Mouse (Mus musculus) MEL (cell line): ENCODE measurements around the gene Aff4. TPM values are rescaled to one million over a fixed set of nuclear protein-coding genes. Genes with fewer than 3 reads are reported as not detected.
"Not testable (repeated sequence)": the region's sequence is repeated elsewhere in the genome, so short reads cannot be mapped to it uniquely, and the experiment has no call there.

Experiments used
- DNase-seq: peaks from one replicate; pipeline ENCODE4 v3.0.0; 2011; ENCODE audit warnings: low read depth, low spot score
- H3K27ac ChIP-seq: 2 replicates; pipeline ENCODE4 v1.5.1; 2012; ENCODE audit warnings: low read depth, mild to moderate bottlenecking, control low read depth, low read length, moderate library complexity; ENCODE audit not compliant: control insufficient read depth
- H3K27me3 ChIP-seq, 2 experiments: fragments of 150-350 bp in 1 of 2; sonication (generic) in 1 of 2; 2 replicates each; pipeline ENCODE4 v1.6.1; 2012; ENCODE audit warnings: low read length in 2 of 2, mild to moderate bottlenecking in 2 of 2, improper control_type of control experiment in 1 of 2, moderate library complexity in 1 of 2; ENCODE audit not compliant: insufficient read depth in 2 of 2, control insufficient read depth in 1 of 2
- H3K36me3 ChIP-seq, 2 experiments: 2 replicates each; pipeline ENCODE4 v1.6.1; 2012 to 2014; ENCODE audit warnings: low read length in 2 of 2, improper control_type of control experiment in 1 of 2, inconsistent platforms in 1 of 2, mild to moderate bottlenecking in 1 of 2; ENCODE audit not compliant: insufficient read depth in 2 of 2, control insufficient read depth in 1 of 2
- H3K4me1 ChIP-seq, 2 experiments: fragments of 150-350 bp in 1 of 2; sonication (generic) in 1 of 2; 2 replicates each; pipeline ENCODE4 v1.6.1; 2012; ENCODE audit warnings: low read length in 2 of 2, improper control_type of control experiment in 1 of 2, mild to moderate bottlenecking in 1 of 2; ENCODE audit not compliant: insufficient read depth in 2 of 2, control insufficient read depth in 1 of 2
- H3K4me3 ChIP-seq, 2 experiments: fragments of 150-350 bp in 1 of 2; sonication (generic) in 1 of 2; 2 replicates each; pipeline ENCODE4 v1.5.1; 2012; ENCODE audit warnings: low read depth in 2 of 2, low read length in 2 of 2, mild to moderate bottlenecking in 2 of 2, moderate library complexity in 2 of 2, control low read depth in 1 of 2, improper control_type of control experiment in 1 of 2; ENCODE audit not compliant: control insufficient read depth in 1 of 2, insufficient read depth in 1 of 2
- H3K79me2 ChIP-seq: 2 replicates; pipeline ENCODE4 v1.6.1; 2012; ENCODE audit warnings: mild to moderate bottlenecking, low read length, moderate library complexity; ENCODE audit not compliant: control insufficient read depth, poor library complexity, insufficient read depth
- H3K9ac ChIP-seq: 2 replicates; pipeline ENCODE4 v1.6.1; 2012; ENCODE audit warnings: low read depth, mild to moderate bottlenecking, control low read depth, low read length, moderate library complexity; ENCODE audit not compliant: control insufficient read depth, poor library complexity, severe bottlenecking
- H3K9me3 ChIP-seq: fragments of 150-350 bp; sonication (generic); replicated peaks from 2 replicates; pipeline ENCODE4 v1.6.1; 2012; ENCODE audit warnings: mild to moderate bottlenecking, low read length, improper control_type of control experiment, moderate library complexity; ENCODE audit not compliant: insufficient read depth
- BHLHE40 ChIP-seq: IDR thresholded peaks from 2 replicates; pipeline ENCODE4 v1.6.1; 2012; ENCODE audit warnings: low read depth, mild to moderate bottlenecking, inconsistent platforms, low read length, improper control_type of control experiment, borderline replicate concordance
- CHD1 ChIP-seq: IDR thresholded peaks from 2 replicates; pipeline ENCODE4 v1.6.1; 2012; ENCODE audit warnings: low read depth, mild to moderate bottlenecking, inconsistent platforms, low read length, improper control_type of control experiment
- E2F4 ChIP-seq: IDR thresholded peaks from 2 replicates; pipeline ENCODE4 v1.6.1; 2011; ENCODE audit warnings: low read depth, low read length, improper control_type of control experiment, borderline replicate concordance
- ELF1 ChIP-seq: IDR thresholded peaks from 2 replicates; pipeline ENCODE4 v1.6.1; 2014; ENCODE audit warnings: low read depth, mild to moderate bottlenecking, inconsistent platforms, low read length, improper control_type of control experiment, moderate library complexity
- EP300 ChIP-seq, 2 experiments: IDR thresholded peaks; 2 replicates each; pipeline ENCODE4 v1.6.1; 2011; ENCODE audit warnings: improper control_type of control experiment in 2 of 2, low read length in 2 of 2, low read depth in 1 of 2, mild to moderate bottlenecking in 1 of 2
- ETS1 ChIP-seq: IDR thresholded peaks from 2 replicates; pipeline ENCODE4 v1.6.1; 2012; ENCODE audit warnings: low read depth, mild to moderate bottlenecking, inconsistent platforms, low read length, improper control_type of control experiment, moderate library complexity
- GATA1 ChIP-seq: IDR thresholded peaks from 2 replicates; pipeline ENCODE4 v1.6.1; 2011; ENCODE audit warnings: low read depth, low read length, improper control_type of control experiment
- HCFC1 ChIP-seq: IDR thresholded peaks from 2 replicates; pipeline ENCODE4 v1.6.1; 2012; ENCODE audit warnings: low read depth, mild to moderate bottlenecking, inconsistent platforms, low read length, improper control_type of control experiment, moderate library complexity
- MAX ChIP-seq: IDR thresholded peaks from 2 replicates; pipeline ENCODE4 v1.6.1; 2011; ENCODE audit warnings: low read length, improper control_type of control experiment
- MXI1 ChIP-seq: IDR thresholded peaks from 2 replicates; pipeline ENCODE4 v1.6.1; 2011; ENCODE audit warnings: mild to moderate bottlenecking, low read depth, low read length, improper control_type of control experiment
- MYC ChIP-seq: IDR thresholded peaks from 2 replicates; pipeline ENCODE4 v1.6.1; 2011; ENCODE audit warnings: low read depth, mild to moderate bottlenecking, low read length, improper control_type of control experiment, moderate library complexity
- NELFE ChIP-seq: IDR thresholded peaks from 2 replicates; pipeline ENCODE4 v1.6.1; 2011; ENCODE audit warnings: low read depth, low read length, improper control_type of control experiment
- NRF1 ChIP-seq: IDR thresholded peaks from 2 replicates; pipeline ENCODE4 v1.6.1; 2014; ENCODE audit warnings: low read depth, mild to moderate bottlenecking, inconsistent platforms, low read length, improper control_type of control experiment, moderate library complexity; ENCODE audit not compliant: poor library complexity, insufficient read depth, severe bottlenecking
- POLR2A ChIP-seq, 2 experiments: IDR thresholded peaks; 2 replicates each; pipeline ENCODE4 v1.6.1; 2011 to 2012; ENCODE audit warnings: low read length in 2 of 2, mild to moderate bottlenecking in 2 of 2, control low read depth in 1 of 2, improper control_type of control experiment in 1 of 2, low read depth in 1 of 2, moderate library complexity in 1 of 2; ENCODE audit not compliant: control insufficient read depth in 1 of 2, insufficient read depth in 1 of 2, poor library complexity in 1 of 2
- POLR2AphosphoS2 ChIP-seq: IDR thresholded peaks from 2 replicates; pipeline ENCODE4 v1.6.1; 2011; ENCODE audit warnings: low read length, improper control_type of control experiment
- RCOR1 ChIP-seq: IDR thresholded peaks from 2 replicates; pipeline ENCODE4 v1.6.1; 2012; ENCODE audit warnings: low read depth, mild to moderate bottlenecking, inconsistent platforms, low read length, improper control_type of control experiment
- SIN3A ChIP-seq: IDR thresholded peaks from 2 replicates; pipeline ENCODE4 v1.6.1; 2012; ENCODE audit warnings: low read length, improper control_type of control experiment, inconsistent platforms
- TBP ChIP-seq: IDR thresholded peaks from 2 replicates; pipeline ENCODE4 v1.8.0; 2011; ENCODE audit warnings: low read depth, low read length, improper control_type of control experiment
- TCF12 ChIP-seq: IDR thresholded peaks from 2 replicates; pipeline ENCODE4 v1.6.1; 2014; ENCODE audit warnings: low read depth, mild to moderate bottlenecking, inconsistent platforms, low read length, improper control_type of control experiment, moderate library complexity
- USF1 ChIP-seq: IDR thresholded peaks from 2 replicates; pipeline ENCODE4 v1.6.1; 2014; ENCODE audit warnings: low read depth, mild to moderate bottlenecking, inconsistent platforms, low read length, improper control_type of control experiment, moderate library complexity
- USF2 ChIP-seq, 2 experiments: IDR thresholded peaks; 2 replicates each; pipeline ENCODE4 v1.6.1; 2011 to 2012; ENCODE audit warnings: improper control_type of control experiment in 2 of 2, low read length in 2 of 2, borderline replicate concordance in 1 of 2, inconsistent platforms in 1 of 2, low read depth in 1 of 2, mild to moderate bottlenecking in 1 of 2; ENCODE audit not compliant: insufficient read depth in 1 of 2
- ZMIZ1 ChIP-seq: IDR thresholded peaks from 2 replicates; pipeline ENCODE4 v1.6.1; 2012; ENCODE audit warnings: low read depth, mild to moderate bottlenecking, inconsistent platforms, low read length, improper control_type of control experiment, moderate library complexity
- ZNF384 ChIP-seq: IDR thresholded peaks from 2 replicates; pipeline ENCODE4 v1.6.1; 2012; ENCODE audit warnings: low read depth, mild to moderate bottlenecking, inconsistent platforms, low read length, improper control_type of control experiment
- polyA plus RNA-seq, 2 experiments: library from polyadenylated mRNA; stranded (reverse) in 1 of 2; unstranded in 1 of 2; fragments of >175 nt in 1 of 2; fragments of >200 nt in 1 of 2; gene quantifications; 2 replicates each; pipeline versions ENCODE4 v1.2.1 to v1.2.4; 2012; ENCODE audit warnings: low replicate concordance in 2 of 2, low read depth in 1 of 2; ENCODE audit not compliant: insufficient read length in 2 of 2, insufficient read depth in 1 of 2, missing spikeins in 1 of 2
- total RNA-seq: library from RNA; depleted of rRNA; stranded (reverse); fragments of 300-350 nt; gene quantifications from 2 replicates; pipeline ENCODE4 v1.2.3, GENCODE M21; 2012

Gene Aff4
- total and polyA plus RNA-seq, 3 experiments: 29.0 to 268 (median 47.7) TPM

DNA sequence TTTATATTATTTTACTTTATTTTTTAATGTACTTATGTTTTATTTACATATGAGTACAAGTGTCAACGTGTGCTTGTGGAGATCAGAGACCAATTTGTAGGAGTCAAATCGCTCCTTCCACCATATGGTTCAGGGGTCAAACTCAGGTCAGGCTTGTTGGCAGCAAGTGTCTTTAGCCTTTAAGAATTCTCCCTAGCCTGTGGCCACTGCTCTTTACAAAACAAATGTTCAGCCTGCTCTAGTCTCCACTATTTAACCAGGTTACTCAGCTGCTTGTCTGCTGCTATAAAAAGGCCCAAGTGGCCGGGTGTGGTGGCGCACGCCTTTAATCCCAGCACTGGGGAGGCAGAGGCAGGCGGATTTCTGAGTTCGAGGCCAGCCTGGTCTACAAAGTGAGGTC is 32.6 kb upstream of the Aff4 start:
- Histone ChIP-seq H3K36me3 (peaks cover 0 to 24% of the 10 kb centered on the region in 2 experiments; a peak in 2 of 4 replicates), H3K79me2 (no peaks in the 10 kb centered on the region), H3K9me3 (no peaks in the 10 kb centered on the region), H3K27me3 (no peaks in the 10 kb centered on the region), H3K4me3 (no peak overlapping the region), H3K4me1 (peaks cover 17 to 24% of the 10 kb centered on the region in 2 experiments), H3K27ac (no peak overlapping the region), H3K9ac (no peak overlapping the region)
- TF ChIP-seq MYC (no peak), NELFE (no peak), NRF1 (no peak), ELF1 (no peak)
- DNase-seq: no peak

GRCm38 (mm10) chr11:53318568-53318967 is 32.1 kb upstream of the Aff4 start:
- not testable (repeated sequence) for H3K4me3 ChIP-seq, H3K27me3 ChIP-seq, H3K9ac ChIP-seq, H3K27ac ChIP-seq, H3K79me2 ChIP-seq, H3K9me3 ChIP-seq, DNase-seq
- peaks cover 17 to 21% of the 10 kb centered on the region in 2 experiments for H3K4me1 ChIP-seq
- peaks cover 0 to 21% of the 10 kb centered on the region in 2 experiments; a peak in 2 of 4 replicates for H3K36me3 ChIP-seq
- TF ChIP-seq ZNF384: peak; percentile 69
- 0 out of 2 replicates have a peak, but pooled peaks have one; percentile 35 for TF ChIP-seq TBP

- peak in 1 of 2 experiments; percentile 72; a peak in 1 of 4 replicates for TF ChIP-seq USF2 (IDR thresholded peaks at IDR 0.05; ENCODE audit: borderline replicate concordance in 1 of 2, insufficient read depth in 1 of 2, low read depth in 1 of 2, low read length in 2 of 2)
- TF ChIP-seq SIN3A: peak; percentile 72; the same call in 1 of the 2 replicates
- TF ChIP-seq NELFE: peak; percentile 76
- TF ChIP-seq E2F4: 0 out of 2 replicates have a peak, but pooled peaks have one; percentile 52
- peak; percentile 89 for TF ChIP-seq USF1
- peak; percentile 44; the same call in 1 of the 2 replicates for TF ChIP-seq RCOR1
- TF ChIP-seq ZMIZ1: peak; percentile 67; the same call in 1 of the 2 replicates
- peak; percentile 77 for TF ChIP-seq HCFC1
- TF ChIP-seq MXI1: peak; percentile 48; the same call in 1 of the 2 replicates
- peak; percentile 72 for TF ChIP-seq TBP
- TF ChIP-seq TCF12: peak; percentile 72; the same call in 1 of the 2 replicates
- peak; percentile 71 to 72 for TF ChIP-seq POLR2A (IDR thresholded peaks at IDR 0.05; ENCODE audit: control insufficient read depth in 1 of 2, insufficient read depth in 1 of 2, low read depth in 1 of 2, low read length in 2 of 2, poor library complexity in 1 of 2)
- TF ChIP-seq ETS1: peak; percentile 89
- TF ChIP-seq POLR2AphosphoS2: peak; percentile 74; the same call in 1 of the 2 replicates
- TF ChIP-seq BHLHE40: peak; percentile 94
- TF ChIP-seq CHD1: peak; percentile 70; the same call in 1 of the 2 replicates
- TF ChIP-seq GATA1: peak; percentile 50
- peak; percentile 80 for TF ChIP-seq MAX
- peak; percentile 14 to 75; a peak in 3 of 4 replicates for TF ChIP-seq EP300 (IDR thresholded peaks at IDR 0.05; ENCODE audit: low read depth in 1 of 2, low read length in 2 of 2)
- peak; percentile 79 for TF ChIP-seq NRF1
- TF ChIP-seq MYC: peak; percentile 70; the same call in 1 of the 2 replicates
- not testable (repeated sequence) for H3K9me3 ChIP-seq, H3K79me2 ChIP-seq, H3K27me3 ChIP-seq
- DNase-seq: peak; percentile 93
- Histone ChIP-seq H3K9ac (peak overlapping the region; percentile 66), H3K4me1 (peaks cover 13 to 21% of the 10 kb centered on the region in 2 experiments), H3K27ac (peak overlapping the region; percentile 74), H3K4me3 (peak overlapping the region; percentile 5 to 41; a peak in 3 of 4 replicates), H3K36me3 (peaks cover 0 to 21% of the 10 kb centered on the region in 2 experiments; a peak in 2 of 4 replicates)
Measured at GRCm38 (mm10) chr11:53319867-53320266, 30.8 kb upstream of the Aff4 start.
